Mouse (Mus musculus) embryonic facial prominence, embryonic 13.5 days (tissue): Measurements from ENCODE around the gene Pex7. TPM values are rescaled to one million over a fixed set of nuclear protein-coding genes. Genes with fewer than 3 reads are reported as not detected.

Experiments
- ATAC-seq: fragments of 200-750 bp; cut with Nextera tagmentation; 2 replicates; pipeline ENCODE4 v1.8.0; 2017; ENCODE audit warnings: low read depth; ENCODE audit not compliant: insufficient number of reproducible peaks, insufficient read depth, low FRiP score, low TSS enrichment
- H3K27ac ChIP-seq: fragments of 300-500 bp; sonication (generic); 2 replicates; pipeline ENCODE4 v1.5.1; 2015; ENCODE audit warnings: moderate library complexity, mild to moderate bottlenecking, inconsistent platforms
- H3K27me3 ChIP-seq: fragments of 300-500 bp; sonication (generic); 2 replicates; pipeline ENCODE4 v1.6.1; 2015; ENCODE audit warnings: mild to moderate bottlenecking, inconsistent platforms
- H3K36me3 ChIP-seq: fragments of 300-500 bp; sonication (generic); 2 replicates; pipeline ENCODE4 v1.6.1; 2015; ENCODE audit warnings: mild to moderate bottlenecking, inconsistent platforms
- H3K4me1 ChIP-seq: fragments of 300-500 bp; sonication (generic); 2 replicates; pipeline ENCODE4 v1.6.1; 2015; ENCODE audit warnings: inconsistent platforms
- H3K4me2 ChIP-seq: fragments of 300-500 bp; sonication (generic); 2 replicates; pipeline ENCODE4 v1.6.1; 2015; ENCODE audit warnings: moderate library complexity, mild to moderate bottlenecking, inconsistent platforms
- H3K4me3 ChIP-seq: fragments of 300-500 bp; sonication (generic); 2 replicates; pipeline ENCODE4 v1.5.1; 2015; ENCODE audit warnings: mild to moderate bottlenecking, inconsistent platforms
- H3K9ac ChIP-seq: fragments of 300-500 bp; sonication (generic); 2 replicates; pipeline ENCODE4 v1.6.1; 2015; ENCODE audit warnings: mild to moderate bottlenecking, inconsistent platforms
- H3K9me3 ChIP-seq: fragments of 300-500 bp; sonication (generic); 2 replicates; pipeline ENCODE4 v1.6.1; 2016; ENCODE audit warnings: inconsistent platforms
- WGBS: fragments of 180-500 bp; shearing (Covaris S2); methylation state at CpG from one replicate; pipeline ENCODE4 v1.1.7; 2015; ENCODE audit warnings: mixed read lengths; 5-methylcytosine and 5-hydroxymethylcytosine counted together
- polyA plus RNA-seq: library from polyadenylated mRNA; unstranded; fragments of >200 nt; fragmentation: Nextera tagmentation; extraction: Ambion mirVana; gene quantifications from 2 replicates; pipeline ENCODE4 v1.2.1, GENCODE M21; 2015

Pex7 gene
- polyA plus RNA-seq, 1 experiment from 2014 or later: 24.9 TPM

DNA sequence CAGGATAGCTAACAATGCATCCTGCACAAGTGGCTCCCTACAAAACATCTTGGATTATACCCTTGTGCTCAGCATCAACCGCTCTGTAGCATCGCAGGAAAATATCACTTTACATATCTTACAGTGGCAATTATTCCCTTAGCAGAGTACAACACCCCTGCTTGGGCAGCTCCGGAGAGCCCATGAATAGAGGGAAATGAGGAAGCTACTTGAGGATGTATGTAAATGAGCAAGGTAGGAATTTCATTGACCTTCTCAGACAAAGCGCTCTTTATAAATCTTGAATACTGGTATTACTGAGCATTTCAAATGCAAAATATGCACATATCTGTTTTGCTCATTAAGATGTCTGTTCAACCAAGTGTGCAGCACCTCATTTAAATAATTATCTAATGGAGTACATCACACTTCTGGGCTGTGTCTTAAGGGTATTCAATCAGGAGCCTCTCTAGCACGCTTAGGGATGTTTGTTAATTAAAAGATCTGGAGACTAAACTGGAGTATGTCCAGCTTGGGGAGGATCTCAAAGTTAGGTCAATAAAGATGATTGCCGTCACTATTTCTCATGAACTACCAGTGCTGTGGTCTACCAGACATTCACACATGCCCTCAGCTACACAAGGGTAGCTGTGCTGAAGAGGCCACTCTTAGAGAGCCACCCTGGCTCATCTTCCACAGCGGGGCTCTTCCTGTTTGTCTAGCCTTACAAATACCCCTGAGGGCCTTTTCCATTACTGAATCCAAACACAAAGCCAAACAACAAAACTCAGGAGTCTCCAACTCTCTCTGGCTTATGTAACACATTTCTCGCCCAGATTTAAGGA, 71.4 kb downstream of the Pex7 start:
- ATAC-seq: no peak
- no peaks in the 10 kb centered on the region for H3K9me3 ChIP-seq
- no peaks in the 10 kb centered on the region; the same call in 1 of the 2 replicates for H3K27me3 ChIP-seq
- H3K36me3 ChIP-seq: no peaks in the 10 kb centered on the region
- H3K4me2 ChIP-seq: no peak overlapping the region
- no peaks in the 10 kb centered on the region for H3K4me1 ChIP-seq
- no peak overlapping the region for H3K27ac ChIP-seq
- whole genome bisulfite sequencing: 61% methylated on average over 8 of the region's 8 CpGs
- no peak overlapping the region for H3K9ac ChIP-seq
- no peak overlapping the region for H3K4me3 ChIP-seq

DNA sequence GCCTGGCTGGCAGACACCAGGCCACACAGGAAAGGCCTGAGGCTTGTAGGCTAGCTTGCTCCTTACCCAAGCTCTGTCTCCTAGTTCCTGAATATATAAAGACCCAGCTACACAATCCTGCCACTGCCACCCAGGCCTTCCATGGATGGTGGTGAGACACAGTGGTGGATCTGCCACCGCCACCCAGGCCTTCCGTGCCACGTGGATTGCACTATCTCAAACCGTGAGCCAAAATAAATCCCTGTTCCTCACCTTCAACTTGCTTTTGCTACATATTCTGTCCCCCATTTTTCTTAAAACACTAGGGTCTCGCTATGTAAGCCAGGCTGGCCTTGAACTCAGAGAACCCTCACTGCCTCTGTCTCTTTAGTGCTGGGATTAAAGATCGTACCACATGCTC, 73.3 kb downstream of the Pex7 start:
- WGBS: 96% methylated on average over 6 of the region's 6 CpGs
- ATAC-seq: no peak
- Histone ChIP-seq H3K9me3 (no peaks in the 10 kb centered on the region), H3K4me2 (no peak overlapping the region), H3K9ac (no peak overlapping the region), H3K4me3 (no peak overlapping the region), H3K36me3 (no peaks in the 10 kb centered on the region), H3K27me3 (peaks cover 8% of the 10 kb centered on the region; the same call in 1 of the 2 replicates), H3K27ac (no peak overlapping the region), H3K4me1 (no peaks in the 10 kb centered on the region)

DNA sequence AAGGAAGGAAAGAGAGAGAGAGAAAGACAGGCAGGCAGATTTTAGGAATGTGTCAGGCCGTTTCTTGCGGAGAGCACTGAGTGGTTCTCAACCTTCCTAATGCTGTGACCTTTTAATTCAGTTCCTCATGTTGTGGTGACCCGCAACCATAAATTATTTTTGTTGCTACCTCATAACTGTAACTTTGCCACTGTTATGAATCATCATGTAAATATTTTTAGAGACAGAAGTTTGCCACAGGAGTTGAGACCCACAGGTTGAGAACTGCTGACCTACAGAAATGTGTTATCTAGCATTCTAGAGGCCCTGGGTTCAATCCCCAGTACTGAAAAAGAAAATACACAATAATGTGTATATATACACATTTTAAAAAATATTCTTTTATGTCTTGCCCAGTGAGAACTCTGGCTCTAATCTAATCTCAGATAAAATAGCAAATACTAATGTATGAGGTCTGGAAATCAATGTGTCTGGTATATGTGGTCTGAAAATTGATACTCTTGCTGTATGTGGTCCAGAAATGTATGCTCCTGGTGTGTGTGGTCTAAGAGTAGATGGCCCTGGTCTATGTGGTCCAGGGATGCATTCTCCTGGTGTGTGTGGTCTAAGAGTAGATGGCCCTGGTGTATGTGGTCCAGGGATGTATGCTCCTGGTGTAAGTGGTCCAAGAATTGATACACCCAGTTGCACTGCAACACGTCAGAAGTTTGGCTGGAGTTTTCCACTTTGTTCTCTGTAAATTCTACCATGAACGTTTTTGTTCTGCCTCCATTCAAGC, 76.2 kb downstream of the Pex7 start:
- H3K9ac ChIP-seq: no peak overlapping the region
- H3K4me1 ChIP-seq: no peaks in the 10 kb centered on the region

DNA sequence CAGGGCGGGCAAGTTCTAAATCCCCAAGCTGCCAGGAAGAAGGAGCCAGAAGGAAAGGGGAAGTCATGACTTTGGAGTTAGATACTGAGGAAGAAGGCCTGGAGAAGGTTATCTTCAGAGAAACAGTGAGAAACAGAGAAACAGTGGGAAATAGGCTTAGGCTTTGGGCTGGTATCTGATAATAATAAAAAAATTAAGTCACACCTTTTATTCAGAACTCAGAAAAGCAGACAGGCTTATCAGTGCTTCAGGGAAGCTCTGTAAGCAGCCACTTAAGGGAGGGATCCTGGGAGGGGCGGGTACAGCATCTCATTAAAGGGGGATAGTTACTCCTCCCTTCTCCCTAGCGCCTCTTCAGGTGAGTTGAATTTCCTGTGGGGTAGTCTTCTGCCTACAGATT, 86.5 kb downstream of the Pex7 start:
- ATAC-seq: no peak
- Histone ChIP-seq H3K4me2 (no peak overlapping the region), H3K4me3 (no peak overlapping the region), H3K27ac (no peak overlapping the region), H3K4me1 (no peaks in the 10 kb centered on the region), H3K9me3 (no peaks in the 10 kb centered on the region), H3K36me3 (no peaks in the 10 kb centered on the region), H3K27me3 (peaks cover 3% of the 10 kb centered on the region; the same call in 1 of the 2 replicates), H3K9ac (no peak overlapping the region)
- 53% methylated on average over 3 of the region's 3 CpGs for WGBS

More for the DNA sequence above, 76.2 kb downstream of the Pex7 start:
- H3K27me3 ChIP-seq: peaks cover 8% of the 10 kb centered on the region; the same call in 1 of the 2 replicates
- ATAC-seq: no peak
- H3K36me3 ChIP-seq: no peaks in the 10 kb centered on the region
- WGBS: 81% methylated on average over 5 of the region's 5 CpGs
- H3K9me3 ChIP-seq: no peaks in the 10 kb centered on the region
- no peak overlapping the region for H3K27ac ChIP-seq
- H3K4me3 ChIP-seq: no peak overlapping the region
- H3K4me2 ChIP-seq: no peak overlapping the region

DNA sequence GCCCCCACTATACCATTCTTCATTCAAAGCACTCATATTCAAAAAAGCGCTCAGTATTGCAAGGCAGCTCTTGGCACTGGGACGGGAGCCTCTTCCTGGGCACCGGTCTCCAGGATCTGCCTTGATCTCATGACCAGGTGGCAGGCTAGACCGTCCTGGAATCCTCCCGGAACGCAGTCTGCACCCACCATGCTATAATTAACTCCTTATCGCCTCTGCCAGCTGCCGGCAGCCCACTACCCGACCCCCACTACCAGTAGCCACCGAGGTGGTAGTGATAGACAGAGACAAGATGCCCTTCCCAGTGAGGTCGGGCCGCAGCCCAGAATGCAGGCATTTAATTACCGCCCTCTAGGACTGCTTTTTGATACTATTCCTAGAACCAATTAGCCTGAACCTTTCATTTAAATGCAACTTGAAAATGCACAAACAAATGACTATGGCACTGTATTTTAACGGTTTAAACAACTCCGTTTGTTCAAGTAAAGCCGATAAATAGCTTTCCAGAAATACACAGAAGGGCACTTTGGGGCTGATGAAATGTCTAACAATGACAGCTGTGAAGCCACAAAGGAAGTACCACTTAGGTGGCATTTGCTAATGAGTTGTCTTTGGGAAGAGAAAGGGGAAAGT, 88.7 kb downstream of the Pex7 start:
- H3K9me3 ChIP-seq: no peaks in the 10 kb centered on the region
- peaks cover 6% of the 10 kb centered on the region; the same call in 1 of the 2 replicates for H3K27me3 ChIP-seq
- no peak overlapping the region for H3K27ac ChIP-seq
- H3K9ac ChIP-seq: no peak overlapping the region
- WGBS: 60% methylated on average over 16 of the region's 16 CpGs
- no peaks in the 10 kb centered on the region for H3K36me3 ChIP-seq
- no peak overlapping the region for H3K4me3 ChIP-seq
- H3K4me1 ChIP-seq: no peaks in the 10 kb centered on the region
- no peak overlapping the region for H3K4me2 ChIP-seq
- ATAC-seq: no peak

DNA sequence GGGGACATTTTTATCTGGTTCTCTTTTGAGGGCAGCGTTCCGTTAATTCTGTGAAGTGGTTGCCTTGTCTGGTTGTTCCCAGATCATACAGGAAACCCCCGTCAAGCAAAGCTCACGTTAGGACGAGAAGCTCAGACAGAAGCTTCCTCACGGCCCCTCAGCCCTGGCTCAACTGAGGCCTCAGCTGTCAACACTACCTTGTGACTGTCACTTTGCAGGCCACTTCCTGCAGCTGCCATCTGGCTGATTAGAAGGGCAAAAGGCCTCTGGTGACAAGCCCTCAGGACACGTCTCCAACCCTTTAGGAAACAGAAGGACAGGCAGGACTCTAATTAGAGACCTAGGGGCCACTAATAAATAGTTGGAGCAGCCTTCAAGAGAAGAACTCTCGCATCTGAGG, 92.1 kb downstream of the Pex7 start:
- Histone ChIP-seq H3K9me3 (no peaks in the 10 kb centered on the region), H3K4me1 (no peaks in the 10 kb centered on the region), H3K27me3 (peaks cover 11% of the 10 kb centered on the region; the same call in 1 of the 2 replicates), H3K9ac (no peak overlapping the region), H3K4me3 (no peak overlapping the region), H3K4me2 (no peak overlapping the region), H3K36me3 (no peaks in the 10 kb centered on the region), H3K27ac (no peak overlapping the region)
- ATAC-seq: no peak
- WGBS: 20% methylated on average over 8 of the region's 8 CpGs

DNA sequence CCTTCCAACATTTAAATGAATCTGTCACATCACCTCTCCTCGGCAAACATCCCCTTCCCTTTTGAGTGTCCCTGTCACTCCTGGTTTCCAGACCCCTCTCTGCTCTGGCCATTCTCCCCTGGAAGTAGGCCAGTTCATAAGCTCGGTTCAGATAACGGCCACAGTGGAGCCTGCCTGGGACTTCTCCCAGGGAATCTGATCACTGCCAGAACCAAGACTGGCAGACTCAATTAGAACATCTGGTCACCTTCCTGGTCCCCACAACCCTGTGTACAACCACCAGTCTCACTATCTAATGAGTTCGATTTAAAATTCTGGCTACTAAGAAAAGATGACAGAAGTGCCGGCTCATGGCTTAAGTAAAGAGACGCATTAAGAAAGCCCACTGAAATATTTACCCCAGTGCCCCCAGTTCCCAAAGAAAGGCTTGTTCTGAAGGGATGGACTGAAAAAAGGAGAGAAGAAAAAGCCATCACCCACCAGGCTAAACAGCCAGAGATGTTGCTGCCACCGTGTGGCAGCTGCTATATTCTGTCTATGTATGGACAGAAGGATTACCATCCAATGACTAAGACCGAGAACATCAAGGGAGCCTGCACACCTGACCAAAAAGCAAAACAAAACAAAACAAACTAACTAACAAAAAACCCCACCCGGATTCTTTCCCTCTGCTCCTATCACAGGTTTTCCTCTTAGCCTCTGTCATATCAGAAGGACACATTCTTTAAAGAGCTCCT, 95.9 kb downstream of the Pex7 start:
- peaks cover 8% of the 10 kb centered on the region; the same call in 1 of the 2 replicates for H3K27me3 ChIP-seq
- H3K36me3 ChIP-seq: no peaks in the 10 kb centered on the region
- WGBS: 53% methylated on average over 9 of the region's 9 CpGs
- H3K4me2 ChIP-seq: no peak overlapping the region
- ATAC-seq: no peak
- H3K9me3 ChIP-seq: no peaks in the 10 kb centered on the region
- H3K4me3 ChIP-seq: no peak overlapping the region
- H3K27ac ChIP-seq: no peak overlapping the region
- no peaks in the 10 kb centered on the region for H3K4me1 ChIP-seq
- no peak overlapping the region for H3K9ac ChIP-seq

DNA sequence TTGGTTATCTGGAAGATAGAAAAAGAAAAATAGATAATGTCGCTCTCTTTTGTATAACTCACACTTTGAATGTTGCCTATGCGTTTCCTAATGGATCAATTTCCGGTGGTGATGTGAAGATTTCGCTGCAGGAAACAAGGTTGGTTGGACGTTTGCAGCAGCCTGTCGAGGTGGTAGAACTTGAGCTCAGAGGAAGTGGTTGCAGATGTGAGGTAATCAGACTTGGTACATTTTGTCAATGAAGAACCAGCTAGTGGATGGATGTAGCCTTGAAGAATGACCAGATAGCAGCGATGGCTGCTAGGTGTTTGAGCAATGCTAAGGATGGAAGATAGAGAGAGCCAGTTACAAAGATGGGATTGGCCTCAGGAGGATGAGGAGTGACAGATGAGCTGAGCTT, 102.7 kb downstream of the Pex7 start:
- no peak overlapping the region for H3K4me2 ChIP-seq
- H3K9ac ChIP-seq: no peak overlapping the region
- WGBS: 80% methylated on average over 7 of the region's 7 CpGs
- H3K27ac ChIP-seq: no peak overlapping the region
- H3K9me3 ChIP-seq: no peaks in the 10 kb centered on the region
- no peaks in the 10 kb centered on the region for H3K36me3 ChIP-seq
- no peak for ATAC-seq
- H3K4me3 ChIP-seq: no peak overlapping the region
- no peaks in the 10 kb centered on the region for H3K4me1 ChIP-seq
- no peaks in the 10 kb centered on the region for H3K27me3 ChIP-seq

Other genes with a start within 250 kb of the Pex7 start
- 0.17 and 0.18 TPM in 2 replicates for gene Il20ra, start 195.1 kb downstream of the Pex7 start, polyA plus RNA-seq
- gene Slc35d3, start 56.2 kb downstream of the Pex7 start, polyA plus RNA-seq: 0.27 and 0.48 TPM in 2 replicates
- 2.0 and 2.2 TPM in 2 replicates for gene Map3k5, start 26.8 kb upstream of the Pex7 start, polyA plus RNA-seq
- gene Map7, start 240.8 kb upstream of the Pex7 start, polyA plus RNA-seq: 12.6 and 13.7 TPM in 2 replicates